Mouse (Mus musculus): Measurements from ENCODE around the gene Yipf2. TPM values are rescaled to one million over a fixed set of nuclear protein-coding genes. Genes with fewer than 3 reads are reported as not detected.
"Not testable (repeated sequence)": the region's sequence is repeated elsewhere in the genome, so short reads cannot be mapped to it uniquely, and the experiment has no call there.

The Yipf2 gene
- polyA plus RNA-seq, 1 experiment from 2014 or later: 26.9 TPM

- H3K9me3 ChIP-seq (ENCODE audit: control insufficient read depth, low read depth, low read length): no peaks in the 10 kb centered on the region
- peak within 1 kb of the TSS; percentile 73 for H3K4me3 ChIP-seq (ENCODE audit: low read depth, low read length)
- H3K9ac ChIP-seq (replicated peaks; ENCODE audit: low read depth, low read length): peak within 1 kb of the TSS; percentile 93
- peaks cover 25% of the 10 kb centered on the region for H3K4me1 ChIP-seq (ENCODE audit: control insufficient read depth, insufficient read depth, low read length)
- peak within 1 kb of the TSS; percentile 98 for H3K27ac ChIP-seq (ENCODE audit: low read length)
- peaks cover 16% of the 10 kb centered on the region; the same call in 1 of the 2 replicates for H3K36me3 ChIP-seq (ENCODE audit: control insufficient read depth, insufficient read depth, low read length)
- H3K4me2 ChIP-seq (replicated peaks; ENCODE audit: low read depth, low read length): peak within 1 kb of the TSS; percentile 68
- no peak for ATAC-seq (ENCODE audit: insufficient number of reproducible peaks, insufficient read depth, low FRiP score, low read depth)
- no peaks in the 10 kb centered on the region for H3K27me3 ChIP-seq (ENCODE audit: control insufficient read depth, insufficient read depth, low read length)
- under 1% methylated on average over 51 of the region's 52 CpGs for WGBS
Measured at GRCm38 (mm10) chr9:21546789-21547074, 45.9 kb downstream of the Yipf2 start, which contains the start of gene Carm1. Gene Carm1 (plus strand): TSS chr9:21546894.

GRCm38 (mm10) chr9:21545916-21546788 is 46.5 kb downstream of the Yipf2 start:
- peak overlapping the region; percentile 73 for H3K4me3 ChIP-seq (ENCODE audit: low read depth, low read length)
- no peaks in the 10 kb centered on the region for H3K27me3 ChIP-seq (ENCODE audit: control insufficient read depth, insufficient read depth, low read length)
- H3K27ac ChIP-seq (ENCODE audit: low read length): peak overlapping the region; percentile 94
- peaks cover 14% of the 10 kb centered on the region; the same call in 1 of the 2 replicates for H3K36me3 ChIP-seq (ENCODE audit: control insufficient read depth, insufficient read depth, low read length)
- WGBS: under 1% methylated on average over 67 of the region's 67 CpGs
- peak; percentile 93 for ATAC-seq (ENCODE audit: insufficient number of reproducible peaks, insufficient read depth, low FRiP score, low read depth)
- peaks cover 25% of the 10 kb centered on the region for H3K4me1 ChIP-seq (ENCODE audit: control insufficient read depth, insufficient read depth, low read length)
- no peaks in the 10 kb centered on the region for H3K9me3 ChIP-seq (ENCODE audit: control insufficient read depth, low read depth, low read length)
- peak overlapping the region; percentile 39 for H3K4me2 ChIP-seq (replicated peaks; ENCODE audit: low read depth, low read length)
- H3K9ac ChIP-seq (replicated peaks; ENCODE audit: low read depth, low read length): peak overlapping the region; percentile 31; the same call in 1 of the 2 replicates

DNA sequence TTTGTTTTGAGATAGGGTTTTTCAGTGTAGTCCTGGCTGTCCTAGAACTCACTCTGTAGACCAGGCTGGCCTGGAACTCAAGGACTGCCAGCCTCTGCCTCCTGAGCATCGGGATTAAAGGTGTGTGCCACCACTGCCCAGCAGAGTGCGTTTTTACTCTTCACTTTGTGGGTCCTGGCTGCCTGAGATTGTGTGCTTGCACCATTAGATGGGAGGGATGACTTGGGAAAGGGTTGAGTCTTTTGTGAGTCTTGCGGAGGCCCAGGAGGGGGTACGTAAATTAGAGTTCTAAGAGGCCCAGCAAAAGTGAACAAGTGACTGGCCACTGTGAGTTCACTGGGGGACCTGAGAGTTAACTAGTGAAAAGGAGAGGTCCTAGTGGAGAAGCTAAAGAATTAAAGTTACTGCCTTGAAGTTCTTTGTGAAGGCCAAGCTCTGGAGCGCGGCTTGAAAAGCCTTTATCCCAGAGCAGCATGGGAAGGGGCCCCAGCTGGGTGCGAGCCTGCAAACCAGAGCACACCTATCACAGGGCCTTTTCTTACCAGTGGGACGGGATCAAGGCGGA is 47.2 kb downstream of the Yipf2 start:
- 6% methylated on average over 9 of the region's 9 CpGs for WGBS
- Histone ChIP-seq H3K4me1 (ENCODE audit: control insufficient read depth, insufficient read depth, low read length) (peaks cover 25% of the 10 kb centered on the region), H3K27ac (ENCODE audit: low read length) (peak overlapping the region; percentile 94), H3K9me3 (ENCODE audit: control insufficient read depth, low read depth, low read length) (no peaks in the 10 kb centered on the region), H3K36me3 (ENCODE audit: control insufficient read depth, insufficient read depth, low read length) (peaks cover 12% of the 10 kb centered on the region; the same call in 1 of the 2 replicates), H3K27me3 (ENCODE audit: control insufficient read depth, insufficient read depth, low read length) (no peaks in the 10 kb centered on the region), H3K4me3 (ENCODE audit: low read depth, low read length) (peak overlapping the region; percentile 73), H3K9ac (replicated peaks; ENCODE audit: low read depth, low read length) (peak overlapping the region; percentile 31; the same call in 1 of the 2 replicates), H3K4me2 (replicated peaks; ENCODE audit: low read depth, low read length) (peak overlapping the region; percentile 39)
- peak; percentile 87 for ATAC-seq (ENCODE audit: insufficient number of reproducible peaks, insufficient read depth, low FRiP score, low read depth)

- ATAC-seq (ENCODE audit: insufficient number of reproducible peaks, insufficient read depth, low FRiP score, low read depth); H3K27ac ChIP-seq (ENCODE audit: low read length); H3K36me3 ChIP-seq (ENCODE audit: control insufficient read depth, insufficient read depth, low read length); H3K4me2 ChIP-seq (replicated peaks; ENCODE audit: low read depth, low read length); H3K27me3 ChIP-seq (ENCODE audit: control insufficient read depth, insufficient read depth, low read length); H3K9me3 ChIP-seq (ENCODE audit: control insufficient read depth, low read depth, low read length); H3K9ac ChIP-seq (replicated peaks; ENCODE audit: low read depth, low read length); H3K4me3 ChIP-seq (ENCODE audit: low read depth, low read length): not testable (repeated sequence)
- WGBS: 83% methylated on average over 2 of the region's 2 CpGs
- peaks cover 12% of the 10 kb centered on the region; the same call in 1 of the 2 replicates for H3K4me1 ChIP-seq (ENCODE audit: control insufficient read depth, insufficient read depth, low read length)
Measured at GRCm38 (mm10) chr9:21542001-21542400, 50.6 kb downstream of the Yipf2 start.

DNA sequence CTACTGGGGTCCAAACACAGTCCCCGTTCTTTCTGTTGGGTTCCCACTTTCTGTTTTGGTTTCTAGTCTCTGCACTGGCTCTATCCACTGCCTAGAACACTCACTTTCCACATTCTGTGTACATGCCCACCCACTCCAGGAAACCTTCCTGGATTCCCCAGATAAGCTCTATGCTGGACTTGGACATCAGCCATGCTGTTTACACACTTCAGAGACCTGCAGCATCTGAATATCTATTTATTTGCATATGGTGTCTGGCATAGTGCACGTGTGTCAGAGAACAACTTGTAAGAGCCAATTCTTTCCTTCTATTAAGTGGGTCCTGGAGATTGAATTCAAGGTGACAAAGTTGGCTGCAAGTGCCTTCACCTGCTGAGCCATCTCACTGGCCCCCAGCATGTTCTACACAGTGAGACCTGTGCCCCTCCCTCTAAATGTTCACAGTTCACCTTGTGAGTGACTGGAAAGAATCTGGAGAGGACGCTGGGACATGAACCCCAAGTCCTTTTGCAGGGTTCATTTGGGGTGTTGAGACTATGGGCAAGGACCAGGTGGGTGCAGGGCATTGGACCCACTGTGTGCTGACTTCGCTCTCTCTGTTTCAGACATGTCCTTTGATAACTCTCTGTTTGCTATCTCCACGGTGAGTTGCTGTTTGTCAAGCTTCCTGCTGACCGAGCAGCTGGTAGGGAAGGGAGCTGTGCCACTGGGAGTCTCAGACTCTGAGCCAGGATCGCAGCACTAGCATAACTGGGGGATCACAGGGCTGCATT is 52.5 kb downstream of the Yipf2 start:
- H3K27me3 ChIP-seq (ENCODE audit: control insufficient read depth, insufficient read depth, low read length): no peaks in the 10 kb centered on the region
- no peaks in the 10 kb centered on the region for H3K9me3 ChIP-seq (ENCODE audit: control insufficient read depth, low read depth, low read length)
- H3K36me3 ChIP-seq (ENCODE audit: control insufficient read depth, insufficient read depth, low read length): no peaks in the 10 kb centered on the region
- H3K4me1 ChIP-seq (ENCODE audit: control insufficient read depth, insufficient read depth, low read length): peaks cover 10% of the 10 kb centered on the region; the same call in 1 of the 2 replicates
- no peak for ATAC-seq (ENCODE audit: insufficient number of reproducible peaks, insufficient read depth, low FRiP score, low read depth)
- no peak overlapping the region for H3K9ac ChIP-seq (replicated peaks; ENCODE audit: low read depth, low read length)
- H3K4me2 ChIP-seq (replicated peaks; ENCODE audit: low read depth, low read length): no peak overlapping the region
- H3K4me3 ChIP-seq (ENCODE audit: low read depth, low read length): no peak overlapping the region
- 72% methylated on average over 7 of the region's 7 CpGs for WGBS
- H3K27ac ChIP-seq (ENCODE audit: low read length): no peak overlapping the region

MicroRNAs within 50 kb of the gene (microRNA counts, 519-probe panel; counts per million panel counts)
- not detected for microRNA mmu-miR-1946b

Small RNAs within 50 kb of the gene (microRNA-seq; reads per million reads assigned to microRNA genes)
- gene Mir1946b: not detected

Other genes starting within 250 kb of the Yipf2 start
- 184 and 193 TPM in 2 replicates for gene Ilf3, start 225.0 kb downstream of the Yipf2 start, polyA plus RNA-seq (2014; fragmentation: Nextera tagmentation; extraction: Ambion mirVana)
- 54.2 and 65.4 TPM in 2 replicates for gene Qtrt1, start 181.0 kb downstream of the Yipf2 start, polyA plus RNA-seq (2014; fragmentation: Nextera tagmentation; extraction: Ambion mirVana)
- gene Dnm2, start 167.9 kb downstream of the Yipf2 start, polyA plus RNA-seq (2014; fragmentation: Nextera tagmentation; extraction: Ambion mirVana): 61.6 and 62.4 TPM in 2 replicates
- 92.8 and 94.5 TPM in 2 replicates for gene Tmed1, start 82.6 kb downstream of the Yipf2 start, polyA plus RNA-seq (2014; fragmentation: Nextera tagmentation; extraction: Ambion mirVana)
- gene AB124611, start 66.7 kb downstream of the Yipf2 start, polyA plus RNA-seq (2014; fragmentation: Nextera tagmentation; extraction: Ambion mirVana): 5.9 and 6.0 TPM in 2 replicates
- 39.7 and 42.7 TPM in 2 replicates for gene Carm1, start 45.9 kb downstream of the Yipf2 start, polyA plus RNA-seq (2014; fragmentation: Nextera tagmentation; extraction: Ambion mirVana)
- 29.4 and 33.4 TPM in 2 replicates for gene Timm29, start 106 bp downstream of the Yipf2 start, polyA plus RNA-seq (2014; fragmentation: Nextera tagmentation; extraction: Ambion mirVana)
- 91.8 and 95.0 TPM in 2 replicates for gene Smarca4, start 23.3 kb upstream of the Yipf2 start, polyA plus RNA-seq (2014; fragmentation: Nextera tagmentation; extraction: Ambion mirVana)
- gene Ldlr, start 130.7 kb upstream of the Yipf2 start, polyA plus RNA-seq (2014; fragmentation: Nextera tagmentation; extraction: Ambion mirVana): 23.8 and 26.9 TPM in 2 replicates
- 111 and 120 TPM in 2 replicates for gene Spc24, start 167.5 kb upstream of the Yipf2 start, polyA plus RNA-seq (2014; fragmentation: Nextera tagmentation; extraction: Ambion mirVana)
- gene Kank2, start 205.9 kb upstream of the Yipf2 start, polyA plus RNA-seq (2014; fragmentation: Nextera tagmentation; extraction: Ambion mirVana): 10.3 and 10.4 TPM in 2 replicates
- 2.8 and 2.9 TPM in 2 replicates for gene Angptl8, start 242.7 kb upstream of the Yipf2 start, polyA plus RNA-seq (2014; fragmentation: Nextera tagmentation; extraction: Ambion mirVana)